Mouse (Mus musculus) cortical plate, adult 2 months (tissue): ENCODE results near the gene Nkap.

Experiments
- CTCF ChIP-seq: fragments of 200-500 bp; IDR thresholded peaks from 2 replicates; pipeline ENCODE4 v1.5.1; 2011; ENCODE audit warnings: mild to moderate bottlenecking, control low read depth, low read length; ENCODE audit not compliant: insufficient read depth; ENCODE audit errors: extremely low read depth
- POLR2A ChIP-seq: fragments of 200-500 bp; IDR thresholded peaks from 2 replicates; pipeline ENCODE4 v1.6.1; 2011; ENCODE audit warnings: mild to moderate bottlenecking, low read length, control low read depth; ENCODE audit not compliant: insufficient read depth; ENCODE audit errors: extremely low read depth

GRCm38 (mm10) chrX:37119585-37119984, 7.0 kb upstream of the Nkap start:
- no peak for TF ChIP-seq CTCF
- no peak for TF ChIP-seq POLR2A
